Mouse (Mus musculus) left cerebral cortex, adult 2 months (tissue): ENCODE results near the gene Tnfrsf1b. TPM values are rescaled to one million over a fixed set of nuclear protein-coding genes. Genes with fewer than 3 reads are reported as not detected.

ENCODE experiments used
- DNase-seq, 2 experiments: peaks; one replicate each; pipeline ENCODE4 v3.0.0; 2021 to 2022; ENCODE audit warnings: low spot score in 2 of 2, mixed read lengths in 1 of 2; ENCODE audit errors: extremely low spot score in 1 of 2
- H3K27ac ChIP-seq: fragments of 200-600 bp; 2 replicates; pipeline ENCODE4 v1.8.1; 2022
- H3K4me3 ChIP-seq: fragments of 200-600 bp; 2 replicates; pipeline ENCODE4 v1.8.1; 2022
- CTCF ChIP-seq: fragments of 200-600 bp; IDR thresholded peaks from 2 replicates; pipeline ENCODE4 v1.8.1; 2022; ENCODE audit warnings: antibody characterized with exemption, mild to moderate bottlenecking, moderate library complexity
- intact Hi-C: fragments of 180-260 bp; cut with DNase I; formaldehyde crosslinking; loops from one replicate; pipeline ENCODE4 v1.15.1; 2025
- total RNA-seq, 2 experiments: library from RNA; stranded (reverse); gene quantifications; 2 replicates each; pipeline ENCODE4 v1.2.3; 2021

Tnfrsf1b gene
- total RNA-seq, 2 experiments from 2014 or later = 2.9 to 3.1 TPM

GRCm38 (mm10) chr4:145274887-145275286 lies 28.2 kb upstream of the Tnfrsf1b start:
- Histone ChIP-seq H3K4me3 (no peak overlapping the region), H3K27ac (no peak overlapping the region)
- TF ChIP-seq CTCF = no peak
- intact Hi-C loops = no loop called here
- DNase-seq = no peak

GRCm38 (mm10) chr4:145273923-145274322 lies 27.3 kb upstream of the Tnfrsf1b start:
- Histone ChIP-seq H3K27ac (no peak overlapping the region), H3K4me3 (no peak overlapping the region)
- intact Hi-C loops = no loop called here
- no peak for TF ChIP-seq CTCF
- no peak for DNase-seq

GRCm38 (mm10) chr4:145272763-145273162 lies 26.1 kb upstream of the Tnfrsf1b start:
- intact Hi-C loops = no loop called here
- TF ChIP-seq CTCF = no peak
- no peak overlapping the region for H3K27ac ChIP-seq
- H3K4me3 ChIP-seq = no peak overlapping the region
- DNase-seq = no peak

GRCm38 (mm10) chr4:145271634-145272033 lies 25.0 kb upstream of the Tnfrsf1b start:
- no peak overlapping the region for H3K4me3 ChIP-seq
- intact Hi-C loops = no loop called here
- DNase-seq = no peak
- no peak for TF ChIP-seq CTCF
- H3K27ac ChIP-seq = no peak overlapping the region

- no peak overlapping the region for H3K4me3 ChIP-seq
- no peak for TF ChIP-seq CTCF
- no peak for DNase-seq
- intact Hi-C loops = no loop called here
- H3K27ac ChIP-seq = no peak overlapping the region
Measured at GRCm38 (mm10) chr4:145270136-145270535, 23.5 kb upstream of the Tnfrsf1b start.

- no peak overlapping the region for H3K4me3 ChIP-seq
- TF ChIP-seq CTCF = no peak
- intact Hi-C loops = no loop called here
- DNase-seq = no peak
- H3K27ac ChIP-seq = no peak overlapping the region
Measured at GRCm38 (mm10) chr4:145267631-145268110, 21.0 kb upstream of the Tnfrsf1b start.

- no peak for TF ChIP-seq CTCF
- intact Hi-C loops = no loop called here
- DNase-seq = no peak
- no peak overlapping the region for H3K4me3 ChIP-seq
- H3K27ac ChIP-seq = no peak overlapping the region
Measured at GRCm38 (mm10) chr4:145266505-145266904, 19.8 kb upstream of the Tnfrsf1b start.

GRCm38 (mm10) chr4:145264761-145265160 lies 18.1 kb upstream of the Tnfrsf1b start:
- DNase-seq = no peak
- intact Hi-C loops = no loop called here
- no peak for TF ChIP-seq CTCF
- no peak overlapping the region for H3K27ac ChIP-seq
- no peak overlapping the region for H3K4me3 ChIP-seq

- no peak for TF ChIP-seq CTCF
- intact Hi-C loops = no loop called here
- no peak for DNase-seq
Measured at GRCm38 (mm10) chr4:145263583-145263982, 16.9 kb upstream of the Tnfrsf1b start.

GRCm38 (mm10) chr4:145260802-145261201 lies 14.1 kb upstream of the Tnfrsf1b start:
- Histone ChIP-seq H3K4me3 (no peak overlapping the region), H3K27ac (no peak overlapping the region)
- intact Hi-C loops = no loop called here
- DNase-seq = no peak
- TF ChIP-seq CTCF = no peak

More at GRCm38 (mm10) chr4:145263583-145263982, 16.9 kb upstream of the Tnfrsf1b start:
- H3K4me3 ChIP-seq = no peak overlapping the region
- H3K27ac ChIP-seq = no peak overlapping the region

- DNase-seq = no peak
- intact Hi-C loops = no loop called here
- no peak overlapping the region for H3K27ac ChIP-seq
- H3K4me3 ChIP-seq = no peak overlapping the region
- TF ChIP-seq CTCF = no peak
Measured at GRCm38 (mm10) chr4:145257751-145258434, 11.2 kb upstream of the Tnfrsf1b start.

GRCm38 (mm10) chr4:145256144-145256543 lies 9.5 kb upstream of the Tnfrsf1b start:
- TF ChIP-seq CTCF = no peak
- intact Hi-C loops = no loop called here
- H3K27ac ChIP-seq = no peak overlapping the region
- H3K4me3 ChIP-seq = no peak overlapping the region
- DNase-seq = no peak

- intact Hi-C loops = no loop called here
- no peak for DNase-seq
Measured at GRCm38 (mm10) chr4:145254418-145254817, 7.7 kb upstream of the Tnfrsf1b start.

More at GRCm38 (mm10) chr4:145254418-145254817, 7.7 kb upstream of the Tnfrsf1b start:
- Histone ChIP-seq H3K4me3 (no peak overlapping the region), H3K27ac (no peak overlapping the region)
- TF ChIP-seq CTCF = no peak
